Mouse (Mus musculus) neural tube, embryonic 12.5 days (tissue): ENCODE data around the gene Dmrtb1. TPM values are rescaled to one million over a fixed set of nuclear protein-coding genes. Genes with fewer than 3 reads are reported as not detected.

Source experiments
- ATAC-seq: fragments of 200-750 bp; cut with Nextera tagmentation; 2 replicates; pipeline ENCODE4 v1.8.0; 2017; ENCODE audit warnings: low read depth, mild to moderate bottlenecking, moderate TSS enrichment, moderate library complexity; ENCODE audit not compliant: low FRiP score
- H3K27ac ChIP-seq: fragments of 300-500 bp; sonication (generic); 2 replicates; pipeline ENCODE4 v1.5.1; 2016
- H3K27me3 ChIP-seq: fragments of 300-500 bp; sonication (generic); replicated peaks from 2 replicates; pipeline ENCODE4 v1.6.1; 2016; ENCODE audit warnings: mild to moderate bottlenecking
- H3K36me3 ChIP-seq: fragments of 300-500 bp; sonication (generic); 2 replicates; pipeline ENCODE4 v1.6.1; 2016; ENCODE audit warnings: mild to moderate bottlenecking
- H3K4me1 ChIP-seq: fragments of 300-500 bp; sonication (generic); 2 replicates; pipeline ENCODE4 v1.6.1; 2016
- H3K4me2 ChIP-seq: fragments of 300-500 bp; sonication (generic); replicated peaks from 2 replicates; pipeline ENCODE4 v1.6.1; 2016; ENCODE audit warnings: mild to moderate bottlenecking
- H3K4me3 ChIP-seq: fragments of 300-500 bp; sonication (generic); 2 replicates; pipeline ENCODE4 v1.5.1; 2016
- H3K9ac ChIP-seq: fragments of 300-500 bp; sonication (generic); 2 replicates; pipeline ENCODE4 v1.6.1; 2016; ENCODE audit warnings: mild to moderate bottlenecking
- H3K9me3 ChIP-seq: fragments of 300-500 bp; sonication (generic); 2 replicates; pipeline ENCODE4 v1.6.1; 2016; ENCODE audit warnings: mild to moderate bottlenecking
- WGBS: fragments of 180-500 bp; shearing (Covaris S2); methylation state at CpG from one replicate; pipeline ENCODE4 v1.1.7; 2016; 5-methylcytosine and 5-hydroxymethylcytosine counted together
- polyA plus RNA-seq: library from polyadenylated mRNA; unstranded; fragments of >200 nt; fragmentation: Nextera tagmentation; extraction: Ambion mirVana; gene quantifications from 2 replicates; pipeline ENCODE4 v1.2.1, GENCODE M21; 2016

Gene Dmrtb1
- 19.1 and 23.3 TPM in 2 replicates for polyA plus RNA-seq

DNA sequence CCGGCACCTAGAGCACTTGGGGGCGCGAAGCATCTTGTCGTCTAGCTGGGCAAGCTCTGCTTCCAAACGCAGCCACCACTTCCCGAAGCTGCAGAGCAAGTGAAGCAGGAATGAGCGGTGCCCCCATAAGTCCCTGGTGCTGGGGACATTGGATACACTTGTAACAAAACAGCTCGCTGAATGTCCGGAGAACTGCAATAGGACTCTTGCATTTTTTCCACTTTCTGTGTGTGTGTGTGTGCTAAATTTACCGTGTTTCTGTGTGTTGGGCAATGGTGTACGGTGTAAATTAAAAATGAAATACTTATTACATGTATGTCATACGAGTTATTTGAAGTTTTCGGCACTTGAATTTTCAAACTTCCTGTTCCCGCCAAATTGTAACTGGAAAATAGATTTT, at the start of gene Dmrtb1:
Gene Dmrtb1 (minus strand): TSS at position 101 of the 400 bp plus-strand sequence.
- Histone ChIP-seq H3K9ac (no peak within 1 kb of the TSS), H3K36me3 (no peaks in the 10 kb centered on the region), H3K27me3 (0 out of 2 replicates have a peak, but pooled peaks cover 2% of the 10 kb centered on the region), H3K27ac (no peak within 1 kb of the TSS), H3K4me2 (no peak within 1 kb of the TSS), H3K9me3 (no peaks in the 10 kb centered on the region), H3K4me3 (no peak within 1 kb of the TSS), H3K4me1 (peaks cover 32% of the 10 kb centered on the region)
- ATAC-seq, result no peak
- 91% methylated on average over 14 of the region's 14 CpGs for WGBS

DNA sequence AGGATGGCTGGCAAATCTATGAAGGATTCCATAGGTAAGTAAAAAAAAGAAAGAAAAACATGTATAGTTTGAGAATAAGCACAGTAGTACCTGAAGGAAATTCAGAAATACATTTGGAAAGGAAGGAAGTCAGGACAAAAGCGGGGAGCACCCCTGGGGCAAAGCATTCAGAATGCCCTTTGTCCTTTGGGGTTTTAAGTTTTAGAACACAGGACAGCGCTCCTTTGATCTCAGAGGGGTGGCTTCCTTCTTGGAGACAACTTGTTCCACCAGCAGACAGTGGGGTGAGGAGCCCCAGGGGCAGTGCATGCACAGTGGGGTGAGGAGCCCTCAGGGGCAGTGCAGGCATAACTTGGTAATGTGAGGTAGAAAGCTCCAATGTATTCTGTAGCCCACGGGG, 49.6 kb upstream of the Dmrtb1 start:
- ATAC-seq, result no peak
- H3K36me3 ChIP-seq, result no peaks in the 10 kb centered on the region
- H3K27ac ChIP-seq, result no peak overlapping the region
- H3K9me3 ChIP-seq, result no peaks in the 10 kb centered on the region
- no peaks in the 10 kb centered on the region for H3K27me3 ChIP-seq
- no peak overlapping the region for H3K9ac ChIP-seq
- H3K4me3 ChIP-seq, result no peak overlapping the region
- peaks cover 25% of the 10 kb centered on the region for H3K4me1 ChIP-seq
- no peak overlapping the region for H3K4me2 ChIP-seq
- 3% methylated on average over 3 of the region's 3 CpGs for WGBS

GRCm38 (mm10) chr4:107732624-107733023, 48.6 kb upstream of the Dmrtb1 start:
- no peak overlapping the region for H3K4me2 ChIP-seq
- peak; percentile 46; the same call in 1 of the 2 replicates for ATAC-seq
- H3K4me3 ChIP-seq, result no peak overlapping the region
- no peak overlapping the region for H3K27ac ChIP-seq
- WGBS, result 8% methylated on average over 4 of the region's 4 CpGs
- no peaks in the 10 kb centered on the region for H3K27me3 ChIP-seq
- no peaks in the 10 kb centered on the region for H3K9me3 ChIP-seq
- no peak overlapping the region for H3K9ac ChIP-seq
- peaks cover 25% of the 10 kb centered on the region for H3K4me1 ChIP-seq
- no peaks in the 10 kb centered on the region for H3K36me3 ChIP-seq

DNA sequence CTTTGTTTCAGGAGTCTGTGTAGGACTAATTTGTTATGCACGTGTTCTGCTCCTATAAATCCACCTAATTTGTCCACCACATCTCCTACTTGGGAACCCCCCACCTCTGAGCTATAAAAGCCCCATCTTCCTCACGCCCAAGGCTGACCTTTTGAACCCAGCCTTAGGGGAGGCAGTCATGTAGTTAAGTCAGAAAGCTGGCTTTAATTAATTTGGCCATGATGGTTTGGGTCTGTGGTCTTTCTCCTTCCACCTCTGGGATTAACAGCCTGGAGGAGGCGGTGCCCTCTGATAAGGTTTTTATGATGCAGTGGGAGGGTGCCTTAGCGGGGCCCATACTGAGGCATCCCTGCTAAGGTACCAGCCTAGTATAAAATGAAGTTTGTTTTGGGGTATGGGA, 48.2 kb upstream of the Dmrtb1 start:
- no peaks in the 10 kb centered on the region for H3K9me3 ChIP-seq
- H3K27ac ChIP-seq, result no peak overlapping the region
- no peak overlapping the region for H3K9ac ChIP-seq
- H3K4me1 ChIP-seq, result peaks cover 25% of the 10 kb centered on the region
- H3K27me3 ChIP-seq, result no peaks in the 10 kb centered on the region
- 7% methylated on average over 4 of the region's 4 CpGs for WGBS
- H3K4me3 ChIP-seq, result no peak overlapping the region
- H3K4me2 ChIP-seq, result no peak overlapping the region
- ATAC-seq, result peak; percentile 46; the same call in 1 of the 2 replicates
- H3K36me3 ChIP-seq, result no peaks in the 10 kb centered on the region

DNA sequence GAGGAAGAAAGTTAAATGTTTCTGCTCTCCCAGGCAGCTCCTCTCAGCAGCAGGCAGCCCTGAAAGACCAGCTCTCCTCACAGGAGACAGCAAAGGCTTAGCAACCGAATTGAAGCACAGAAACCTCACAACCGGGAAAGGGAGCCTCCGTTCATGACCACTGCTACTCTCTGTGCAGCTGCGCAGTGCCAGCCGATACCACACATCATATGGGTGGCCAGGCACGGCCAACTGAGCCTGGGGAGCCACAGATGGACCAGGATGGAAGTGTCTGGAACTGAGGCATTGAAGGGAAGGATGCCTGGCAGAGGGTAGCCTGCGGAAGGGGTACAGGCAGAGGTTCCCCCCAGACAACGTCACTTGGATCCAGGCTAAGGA, 47.0 kb upstream of the Dmrtb1 start:
- Histone ChIP-seq H3K9me3 (no peaks in the 10 kb centered on the region), H3K27me3 (no peaks in the 10 kb centered on the region), H3K36me3 (no peaks in the 10 kb centered on the region), H3K9ac (no peak overlapping the region), H3K27ac (no peak overlapping the region), H3K4me2 (no peak overlapping the region), H3K4me3 (no peak overlapping the region), H3K4me1 (peaks cover 25% of the 10 kb centered on the region)
- WGBS, result 50% methylated on average over 8 of the region's 8 CpGs
- 0 out of 2 replicates have a peak, but pooled peaks have one; percentile 29 for ATAC-seq

DNA sequence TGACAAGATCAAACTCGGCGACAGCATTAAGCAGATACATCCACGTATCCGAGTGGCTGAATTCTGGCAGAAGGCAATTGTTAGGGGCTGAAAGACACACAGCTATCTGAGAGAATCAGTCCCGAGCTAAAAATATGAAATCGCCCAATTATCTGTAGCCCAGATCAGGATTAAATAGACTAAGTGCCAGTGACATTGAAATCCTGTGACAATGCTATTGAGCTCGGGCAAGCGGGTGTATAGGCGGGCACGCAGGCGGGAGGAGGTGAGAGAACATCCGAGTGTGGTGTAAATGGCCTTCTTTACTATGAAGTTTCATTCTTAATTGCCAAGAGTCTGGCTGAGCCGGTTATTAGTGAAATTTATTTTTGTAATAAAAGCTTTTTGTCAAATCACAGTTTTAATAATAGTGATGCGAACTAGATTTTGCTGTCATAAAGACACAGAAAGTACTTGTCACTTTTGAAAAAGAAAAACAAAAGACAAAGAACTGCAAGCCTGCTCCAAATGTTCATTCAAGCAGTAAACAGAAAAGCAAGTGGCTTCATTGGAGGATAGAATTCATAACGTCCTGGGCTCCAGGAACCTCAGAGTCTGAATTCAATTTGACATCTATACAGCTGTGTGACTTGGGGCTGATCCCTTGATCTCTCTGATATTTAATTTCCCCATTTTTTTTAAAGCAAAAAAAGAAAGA, 46.5 kb upstream of the Dmrtb1 start:
- H3K36me3 ChIP-seq, result no peaks in the 10 kb centered on the region
- no peak overlapping the region for H3K4me3 ChIP-seq
- H3K4me1 ChIP-seq, result peaks cover 25% of the 10 kb centered on the region
- H3K9ac ChIP-seq, result no peak overlapping the region
- H3K27me3 ChIP-seq, result no peaks in the 10 kb centered on the region
- H3K4me2 ChIP-seq, result no peak overlapping the region
- no peaks in the 10 kb centered on the region for H3K9me3 ChIP-seq
- no peak overlapping the region for H3K27ac ChIP-seq
- WGBS, result 80% methylated on average over 15 of the region's 15 CpGs
- no peak for ATAC-seq

GRCm38 (mm10) chr4:107725432-107725831, 41.4 kb upstream of the Dmrtb1 start:
- no peaks in the 10 kb centered on the region for H3K27me3 ChIP-seq
- no peak for ATAC-seq
- H3K4me1 ChIP-seq, result no peaks in the 10 kb centered on the region
- H3K4me3 ChIP-seq, result no peak overlapping the region
- no peak overlapping the region for H3K4me2 ChIP-seq
- H3K9me3 ChIP-seq, result no peaks in the 10 kb centered on the region
- WGBS, result 80% methylated on average over 9 of the region's 9 CpGs
- no peak overlapping the region for H3K9ac ChIP-seq
- H3K36me3 ChIP-seq, result no peaks in the 10 kb centered on the region
- H3K27ac ChIP-seq, result no peak overlapping the region

GRCm38 (mm10) chr4:107720043-107720830, 36.2 kb upstream of the Dmrtb1 start:
- no peaks in the 10 kb centered on the region for H3K27me3 ChIP-seq
- 89% methylated on average over 11 of the region's 11 CpGs for WGBS
- H3K9ac ChIP-seq, result no peak overlapping the region
- no peak overlapping the region for H3K4me2 ChIP-seq
- ATAC-seq, result no peak
- H3K27ac ChIP-seq, result no peak overlapping the region
- H3K9me3 ChIP-seq, result no peaks in the 10 kb centered on the region
- H3K4me3 ChIP-seq, result no peak overlapping the region
- no peaks in the 10 kb centered on the region for H3K36me3 ChIP-seq
- H3K4me1 ChIP-seq, result peaks cover 20% of the 10 kb centered on the region

DNA sequence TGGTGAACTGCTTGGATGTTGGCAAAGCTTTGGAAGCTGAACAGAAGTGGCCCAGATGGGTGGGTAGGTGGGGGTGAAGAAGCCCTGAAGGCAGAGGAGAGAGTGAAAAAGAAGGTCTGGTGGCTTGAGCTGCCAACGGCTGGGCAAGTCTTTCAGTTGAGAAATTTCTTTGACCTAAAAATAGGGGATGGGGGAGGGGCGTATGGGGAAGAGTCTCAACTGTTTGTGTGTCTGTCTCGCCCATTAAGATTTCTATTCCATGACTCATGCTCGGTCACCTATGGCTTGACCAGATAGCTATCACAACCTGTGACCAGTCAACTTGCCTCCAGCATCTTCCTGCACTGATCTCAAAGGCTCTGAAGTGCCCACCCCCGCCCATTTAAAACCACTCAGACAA, 35.1 kb upstream of the Dmrtb1 start:
- Histone ChIP-seq H3K27ac (no peak overlapping the region), H3K4me3 (no peak overlapping the region), H3K9me3 (no peaks in the 10 kb centered on the region), H3K9ac (no peak overlapping the region), H3K4me1 (peaks cover 20% of the 10 kb centered on the region), H3K4me2 (0 out of 2 replicates have a peak overlapping the region, but pooled peaks have one; percentile 16), H3K36me3 (no peaks in the 10 kb centered on the region), H3K27me3 (no peaks in the 10 kb centered on the region)
- WGBS, result 88% methylated on average over 5 of the region's 5 CpGs
- no peak for ATAC-seq

GRCm38 (mm10) chr4:107718720-107719119, 34.7 kb upstream of the Dmrtb1 start:
- Histone ChIP-seq H3K27me3 (no peaks in the 10 kb centered on the region), H3K9ac (no peak overlapping the region), H3K9me3 (no peaks in the 10 kb centered on the region), H3K36me3 (no peaks in the 10 kb centered on the region), H3K4me2 (0 out of 2 replicates have a peak overlapping the region, but pooled peaks have one; percentile 16), H3K4me1 (peaks cover 20% of the 10 kb centered on the region), H3K4me3 (no peak overlapping the region), H3K27ac (no peak overlapping the region)
- WGBS, result 48% methylated on average over 8 of the region's 8 CpGs
- no peak for ATAC-seq

- H3K27me3 ChIP-seq, result no peaks in the 10 kb centered on the region
- H3K36me3 ChIP-seq, result no peaks in the 10 kb centered on the region
- no peak for ATAC-seq
- H3K9me3 ChIP-seq, result no peaks in the 10 kb centered on the region
- no peak overlapping the region for H3K4me3 ChIP-seq
- WGBS, result 58% methylated on average over 8 of the region's 8 CpGs
- no peak overlapping the region for H3K27ac ChIP-seq
- H3K9ac ChIP-seq, result no peak overlapping the region
- no peak overlapping the region for H3K4me2 ChIP-seq
- peaks cover 20% of the 10 kb centered on the region for H3K4me1 ChIP-seq
Observed at GRCm38 (mm10) chr4:107717718-107718313, 33.8 kb upstream of the Dmrtb1 start.

- Histone ChIP-seq H3K27ac (no peak overlapping the region), H3K9me3 (no peaks in the 10 kb centered on the region), H3K4me1 (peaks cover 20% of the 10 kb centered on the region), H3K9ac (no peak overlapping the region), H3K4me2 (no peak overlapping the region), H3K4me3 (no peak overlapping the region), H3K36me3 (no peaks in the 10 kb centered on the region), H3K27me3 (no peaks in the 10 kb centered on the region)
- ATAC-seq, result peak; percentile 65; the same call in 1 of the 2 replicates
- WGBS, result 67% methylated on average over 9 of the region's 9 CpGs
Observed at GRCm38 (mm10) chr4:107716754-107717299, 32.8 kb upstream of the Dmrtb1 start.
